In genomic region chr5:118877831-118878230, GRCm38 (mm10) we compare ENCODE assay signal across 11 mouse cellular contexts.
DNase-seq lines count a peak whose midpoint lies in the region; ATAC-seq and TF ChIP-seq lines count a peak whose summit lies in the region.
"Had no signal": no experiment of that assay in that cellular context is flagged by ENCODE, and none has a peak within 500 bp of the region (broad histone marks: within the 10 kb centered on the region; RNA-seq: fewer than 3 reads in every experiment).

No protein-coding gene starts in this region.

- H3K9ac ChIP-seq in heart, adult 2 months (ENCODE audit: low read depth, low read length): no peak overlapping the region
- no peak overlapping the region for H3K9ac ChIP-seq in liver, embryonic 11.5 days (ENCODE audit: low read depth, low read length)
- no peak overlapping the region for H3K9ac ChIP-seq in liver, postnatal 0 days (replicated peaks)
- no peak overlapping the region for H3K9ac ChIP-seq in embryonic facial prominence, embryonic 12.5 days
- H3K9ac ChIP-seq: hindbrain, embryonic 15.5 days had no signal

- no peaks in the 10 kb centered on the region for H3K27me3 ChIP-seq in heart, adult 2 months (ENCODE audit: control insufficient read depth, insufficient read depth, low read length)
- H3K27me3 ChIP-seq in liver, embryonic 11.5 days (replicated peaks; ENCODE audit: control insufficient read depth, insufficient read depth, low read length): peaks cover 16% of the 10 kb centered on the region
- H3K27me3 ChIP-seq in liver, postnatal 0 days (ENCODE audit: insufficient read depth, low read length): peaks cover 29% of the 10 kb centered on the region
- peaks cover 4% of the 10 kb centered on the region; the same call in 1 of the 2 replicates for H3K27me3 ChIP-seq in embryonic facial prominence, embryonic 12.5 days
- H3K27me3 ChIP-seq in limb, embryonic 10.5 days (ENCODE audit: low read depth, poor library complexity, severe bottlenecking): peaks cover 75% of the 10 kb centered on the region

- no peak overlapping the region for H3K27ac ChIP-seq in heart, adult 2 months
- no peak overlapping the region for H3K27ac ChIP-seq in liver, embryonic 11.5 days (ENCODE audit: low read depth, low read length)
- no peak overlapping the region for H3K27ac ChIP-seq in liver, postnatal 0 days (ENCODE audit: low read depth)
- peak overlapping the region; percentile 63; the same call in 1 of the 2 replicates for H3K27ac ChIP-seq in embryonic facial prominence, embryonic 12.5 days
- H3K27ac ChIP-seq in limb, embryonic 10.5 days: peak overlapping the region; percentile 74
- H3K27ac ChIP-seq: hindbrain, embryonic 15.5 days had no signal

- WGBS in heart, adult 2 months: 39% methylated on average over 10 of the region's 10 CpGs
- WGBS in liver, embryonic 11.5 days: 35% methylated on average over 8 of the region's 10 CpGs
- WGBS in liver, postnatal 0 days (ENCODE audit: insufficient replicate concordance): 28% methylated on average over 9 of the region's 10 CpGs
- WGBS in embryonic facial prominence, embryonic 12.5 days: 11% methylated on average over 9 of the region's 10 CpGs
- 13% methylated on average over 10 of the region's 10 CpGs for WGBS in limb, embryonic 10.5 days

- no peaks in the 10 kb centered on the region for H3K36me3 ChIP-seq in heart, adult 2 months (ENCODE audit: control insufficient read depth, insufficient read depth, low read length)
- H3K36me3 ChIP-seq in liver, embryonic 11.5 days (ENCODE audit: control insufficient read depth, insufficient read depth, low read length): no peaks in the 10 kb centered on the region
- no peaks in the 10 kb centered on the region for H3K36me3 ChIP-seq in liver, postnatal 0 days (replicated peaks; ENCODE audit: insufficient read depth, low read length)
- H3K36me3 ChIP-seq in embryonic facial prominence, embryonic 12.5 days: no peaks in the 10 kb centered on the region
- no peaks in the 10 kb centered on the region for H3K36me3 ChIP-seq in limb, embryonic 10.5 days
- H3K36me3 ChIP-seq: hindbrain, embryonic 15.5 days had no signal

- no peak for TF ChIP-seq CTCF in heart, adult 2 months (IDR thresholded peaks at IDR 0.05)
- no peak for TF ChIP-seq CTCF in liver, postnatal 0 days (IDR thresholded peaks at IDR 0.05; ENCODE audit: low read depth)

- no peak for ATAC-seq in liver, embryonic 11.5 days (replicated peaks; ENCODE audit: low FRiP score)
- ATAC-seq in liver, postnatal 0 days: no peak
- ATAC-seq in embryonic facial prominence, embryonic 12.5 days (ENCODE audit: insufficient number of reproducible peaks, insufficient read depth, low FRiP score, low TSS enrichment): no peak
- ATAC-seq: CD4-positive, CD25-positive, alpha-beta regulatory T cell, adult 4 months had no signal

- H3K4me3 ChIP-seq in heart, adult 2 months: no peak overlapping the region
- H3K4me3 ChIP-seq in liver, embryonic 11.5 days (ENCODE audit: low read depth, low read length): no peak overlapping the region
- H3K4me3 ChIP-seq in liver, postnatal 0 days (ENCODE audit: low read depth, low read length): no peak overlapping the region
- H3K4me3 ChIP-seq in embryonic facial prominence, embryonic 12.5 days: peak overlapping the region; percentile 32
- H3K4me3 ChIP-seq in limb, embryonic 10.5 days: peak overlapping the region; percentile 36

- peak overlapping the region; percentile 6; the same call in 1 of the 2 replicates for H3K4me2 ChIP-seq in liver, embryonic 11.5 days
- H3K4me2 ChIP-seq in liver, postnatal 0 days (ENCODE audit: low read depth, low read length): no peak overlapping the region
- H3K4me2 ChIP-seq in embryonic facial prominence, embryonic 12.5 days (replicated peaks): peak overlapping the region; percentile 57

- TF ChIP-seq POLR2A in heart, adult 2 months (IDR thresholded peaks at IDR 0.05; ENCODE audit: insufficient read depth, low read depth, low read length): no peak

- intact Hi-C loops in heart, adult 2 months (cut with DNase I): loop anchor here (1.0 to 10.0 kb wide), 4 partner anchors 97 to 808 kb away; partner anchors contain the start of gene Tbx3

- H3K79me2 ChIP-seq in heart, adult 2 months (replicated peaks; ENCODE audit: control insufficient read depth, insufficient read depth, low read length): no peaks in the 10 kb centered on the region

- peak; percentile 46 for DNase-seq in heart, adult 11 months
- no peak for DNase-seq in heart, adult 2 months
- no peak for DNase-seq in liver, embryonic 11.5 days (ENCODE audit: low spot score)
- DNase-seq in liver, postnatal 0 days: no peak
- DNase-seq in limb, embryonic 10.5 days (ENCODE audit: low spot score): no peak
- no peak for DNase-seq in layer of hippocampus, adult 9-11 months
- DNase-seq in layer of hippocampus, adult 8-10 months (ENCODE audit: low spot score in 2 of 2): no peak
- DNase-seq: cerebellum, adult 9-10 months had no signal

- H3K9me3 ChIP-seq in liver, embryonic 11.5 days (ENCODE audit: control insufficient read depth, low read length): no peaks in the 10 kb centered on the region
- H3K9me3 ChIP-seq in liver, postnatal 0 days (ENCODE audit: low read length): no peaks in the 10 kb centered on the region
- no peaks in the 10 kb centered on the region for H3K9me3 ChIP-seq in embryonic facial prominence, embryonic 12.5 days
- H3K9me3 ChIP-seq in limb, embryonic 10.5 days (replicated peaks): no peaks in the 10 kb centered on the region
- H3K9me3 ChIP-seq: hindbrain, embryonic 15.5 days had no signal

- peaks cover 4% of the 10 kb centered on the region; the same call in 1 of the 2 replicates for H3K4me1 ChIP-seq in heart, adult 2 months (ENCODE audit: control insufficient read depth, insufficient read depth, low read length)
- H3K4me1 ChIP-seq in liver, embryonic 11.5 days (replicated peaks; ENCODE audit: control insufficient read depth, insufficient read depth, low read length): no peaks in the 10 kb centered on the region
- H3K4me1 ChIP-seq in liver, postnatal 0 days (ENCODE audit: insufficient read depth): no peaks in the 10 kb centered on the region
- H3K4me1 ChIP-seq in embryonic facial prominence, embryonic 12.5 days: peaks cover 12% of the 10 kb centered on the region
- peaks cover 62% of the 10 kb centered on the region for H3K4me1 ChIP-seq in limb, embryonic 10.5 days

- TF ChIP-seq EP300 in heart, adult 2 months (IDR thresholded peaks at IDR 0.05; ENCODE audit: insufficient read depth, low read depth, low read length): no peak
- no peak for TF ChIP-seq EP300 in liver, postnatal 0 days (IDR thresholded peaks at IDR 0.05; ENCODE audit: low read depth)

Comparison
In these comparisons a context has a peak if more than half of its experiments do, and no peak if none do; other contexts are left out.
1. H3K27ac ChIP-seq: peak in embryonic facial prominence, embryonic 12.5 days (single experiment) and limb, embryonic 10.5 days (single experiment); none in heart, adult 2 months (single experiment), liver, embryonic 11.5 days (single experiment) and liver, postnatal 0 days (single experiment).
2. H3K4me3 ChIP-seq: peak in embryonic facial prominence, embryonic 12.5 days (single experiment) and limb, embryonic 10.5 days (single experiment); none in heart, adult 2 months (single experiment), liver, embryonic 11.5 days (single experiment) and liver, postnatal 0 days (single experiment).